Mouse (Mus musculus) WW6 (cell line): ENCODE results near the gene D6Ertd527e.
"Not testable (repeated sequence)": the region's sequence is repeated elsewhere in the genome, so short reads cannot be mapped to it uniquely, and the experiment has no call there.

ENCODE experiments used
- DNase-seq: peaks from one replicate; pipeline ENCODE4 v3.0.0-alpha.2; 2013; ENCODE audit warnings: low read depth, low spot score

Gene D6Ertd527e

DNA sequence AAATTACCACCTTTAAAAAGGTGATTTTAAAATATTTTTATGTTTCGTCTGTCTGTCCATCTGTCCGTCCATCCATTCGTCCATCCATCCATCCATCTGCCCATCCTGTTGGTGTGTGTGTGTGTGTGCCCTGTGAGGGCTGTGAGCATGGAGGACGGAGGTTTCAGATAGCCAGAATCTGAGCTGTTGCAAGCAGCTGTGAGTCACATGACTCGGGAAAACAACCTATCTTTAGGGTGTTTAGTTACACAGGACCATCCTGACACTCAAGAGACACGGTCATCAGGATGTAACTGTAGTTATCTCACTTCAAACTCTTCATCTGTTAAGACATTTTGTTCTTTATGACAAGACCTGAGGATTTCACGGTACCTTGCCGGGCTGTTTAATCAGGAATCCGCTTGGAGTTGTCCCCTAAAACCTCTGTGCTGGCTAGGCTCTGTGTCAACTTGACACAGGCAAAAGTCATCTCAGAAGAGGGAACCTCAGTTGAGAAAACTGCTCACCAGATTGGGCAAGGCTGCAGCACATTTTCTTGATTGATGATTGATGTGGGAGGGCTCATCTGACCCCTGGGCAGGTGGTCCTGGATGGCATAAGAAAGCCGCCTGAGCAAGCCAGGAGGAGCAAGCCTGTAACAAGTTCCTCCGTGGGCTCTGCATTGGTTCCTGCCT is at the start of gene D6Ertd527e:
Gene D6Ertd527e (plus strand): TSS at position 624 of the 674 bp plus-strand sequence.
- no peak for DNase-seq

GRCm38 (mm10) chr6:87059754-87060153 is 44.8 kb upstream of the D6Ertd527e start:
- no peak for DNase-seq

DNA sequence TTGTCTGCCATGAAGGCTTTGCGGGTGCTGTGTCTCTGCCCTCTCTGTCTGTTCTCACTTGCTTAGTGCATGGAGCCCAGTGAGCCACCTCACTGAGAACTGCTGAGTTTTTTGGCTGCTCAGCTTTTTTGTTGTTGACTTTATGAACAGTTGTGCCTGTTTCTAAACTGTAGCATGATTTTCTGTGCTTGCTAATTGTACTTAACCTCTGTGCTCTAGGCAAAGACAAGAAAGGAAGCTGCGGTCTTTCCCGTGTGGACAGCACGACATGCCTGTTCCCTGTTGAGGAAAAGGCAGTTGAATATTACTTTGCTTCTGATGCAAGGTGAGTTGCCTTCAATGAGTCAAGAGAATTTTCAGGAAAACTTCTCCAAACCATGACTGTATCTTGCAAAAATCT is 41.0 kb upstream of the D6Ertd527e start:
- DNase-seq: no peak

GRCm38 (mm10) chr6:87068209-87068608 is 36.3 kb upstream of the D6Ertd527e start:
- DNase-seq: no peak

DNA sequence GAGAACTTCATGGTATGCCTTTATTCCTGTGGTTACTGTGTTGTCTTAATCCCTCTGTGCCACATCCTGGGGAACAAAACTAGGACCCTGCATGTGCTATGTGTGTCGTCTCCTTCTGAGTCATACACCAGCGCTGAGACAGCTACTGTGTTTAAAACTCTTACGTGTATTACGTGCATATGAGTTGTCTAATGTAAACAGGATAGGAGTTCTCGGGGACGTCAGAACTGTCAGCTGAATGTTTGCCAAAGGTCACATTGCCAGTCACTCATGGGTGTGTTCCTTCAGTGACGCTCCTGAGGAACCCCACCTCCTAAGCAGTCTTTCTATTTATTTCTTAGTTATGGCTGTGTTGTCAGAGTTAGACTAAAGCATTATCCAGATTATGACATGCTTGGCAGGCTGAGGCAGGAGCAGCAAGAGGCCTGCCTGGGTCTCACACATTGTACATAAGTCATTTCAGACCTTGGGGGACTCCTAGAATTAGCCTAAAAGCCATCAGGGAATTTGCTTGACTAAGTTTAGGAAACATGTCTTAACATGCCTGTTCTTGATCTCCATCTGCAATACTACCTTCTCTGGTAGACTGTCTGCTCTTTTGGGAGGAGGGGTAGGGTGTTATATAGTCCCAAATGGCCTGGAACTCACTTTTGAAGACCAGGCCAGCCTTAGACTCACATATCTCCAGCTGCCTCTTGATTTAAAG is 35.2 kb upstream of the D6Ertd527e start:
- DNase-seq: no peak

DNA sequence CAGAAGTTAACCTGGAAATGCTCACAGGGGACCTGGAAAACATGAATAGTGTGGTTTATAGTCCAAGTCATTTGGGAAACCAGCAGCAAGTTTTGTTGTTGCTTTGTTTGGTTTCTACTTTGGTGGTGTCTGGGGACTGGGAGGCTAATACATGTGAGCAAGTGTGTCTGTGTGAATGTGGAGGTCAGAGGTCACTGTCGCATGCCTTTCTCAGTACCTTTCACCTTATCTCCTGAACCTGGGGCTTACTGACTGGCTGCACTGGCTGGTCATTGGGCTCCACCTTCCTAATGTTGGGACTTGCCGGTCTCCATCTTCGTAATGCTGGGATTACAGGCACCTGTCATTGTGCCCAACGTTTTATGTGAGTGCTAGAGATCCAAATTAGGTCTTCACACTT is 33.9 kb upstream of the D6Ertd527e start:
- no peak for DNase-seq

- no peak for DNase-seq
Measured at GRCm38 (mm10) chr6:87072759-87073158, 31.8 kb upstream of the D6Ertd527e start.

DNA sequence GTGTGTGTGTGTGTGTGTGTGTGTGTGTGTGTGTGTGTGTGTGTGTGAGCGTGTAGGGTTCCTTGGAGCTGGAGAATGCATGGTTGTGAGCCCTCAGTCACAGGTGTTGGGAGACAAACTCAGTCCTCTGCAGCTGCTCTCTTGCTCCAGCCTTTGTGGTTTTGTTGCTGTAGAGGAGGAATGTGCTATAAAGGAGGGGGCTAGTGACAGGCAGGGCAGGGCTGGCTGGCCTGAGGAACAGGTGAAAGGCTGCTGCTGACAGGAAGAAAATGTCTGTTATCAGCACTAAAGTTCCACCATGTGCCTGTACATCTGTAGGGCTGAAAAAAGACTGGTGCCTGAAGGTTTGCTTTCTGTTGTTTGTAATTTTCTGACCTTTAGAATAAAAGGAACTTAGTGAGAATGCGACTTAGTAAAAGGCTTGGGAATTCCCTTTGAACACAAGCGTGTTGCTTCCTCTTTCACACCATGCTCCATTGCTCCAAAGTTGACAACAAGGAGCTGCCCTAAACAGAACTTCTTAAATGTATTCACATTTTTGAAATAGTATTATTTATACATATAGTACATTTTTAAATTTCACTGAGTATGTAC is 29.4 kb upstream of the D6Ertd527e start:
- DNase-seq: no peak

DNA sequence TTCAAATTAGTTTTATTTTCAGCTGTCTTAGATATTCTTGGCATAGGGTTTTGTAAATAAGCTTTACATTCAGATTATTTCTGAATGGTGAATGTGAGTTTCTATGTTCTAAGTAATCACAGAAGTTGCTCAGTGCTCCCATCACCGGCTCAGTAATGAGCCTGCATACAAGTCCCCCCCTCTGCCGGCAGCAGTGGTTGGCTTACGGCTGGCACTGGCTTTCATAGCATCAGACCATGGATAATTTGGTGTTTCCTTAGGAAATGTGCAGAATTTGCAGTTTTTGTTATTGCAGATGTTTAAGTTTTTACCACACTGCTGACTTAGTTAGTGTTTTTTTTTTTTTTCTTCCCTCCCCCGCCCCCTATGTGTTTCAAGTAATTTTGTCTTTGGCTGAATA is 25.1 kb upstream of the D6Ertd527e start:
- no peak for DNase-seq

GRCm38 (mm10) chr6:87085026-87085425 is 19.5 kb upstream of the D6Ertd527e start:
- DNase-seq: no peak

DNA sequence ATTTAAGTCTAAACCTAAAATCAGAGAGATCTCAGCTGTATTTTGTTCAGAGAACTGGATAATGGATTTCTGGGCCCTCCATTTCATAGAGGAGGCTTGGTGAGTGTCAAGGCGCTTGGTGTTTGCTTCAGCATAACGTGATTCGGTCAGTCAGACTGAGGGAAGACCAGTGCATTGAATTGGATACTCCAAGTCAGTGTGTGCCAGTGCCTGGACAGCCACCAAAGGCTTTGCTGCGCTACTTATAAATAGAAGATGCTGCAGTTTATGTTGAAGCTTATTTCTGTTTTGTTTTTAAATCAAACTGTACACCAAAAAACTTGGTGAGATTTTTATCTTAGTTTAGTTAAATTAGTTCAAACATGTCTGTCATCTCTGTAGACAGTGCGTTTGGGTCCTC is 16.2 kb upstream of the D6Ertd527e start:
- DNase-seq: no peak

DNA sequence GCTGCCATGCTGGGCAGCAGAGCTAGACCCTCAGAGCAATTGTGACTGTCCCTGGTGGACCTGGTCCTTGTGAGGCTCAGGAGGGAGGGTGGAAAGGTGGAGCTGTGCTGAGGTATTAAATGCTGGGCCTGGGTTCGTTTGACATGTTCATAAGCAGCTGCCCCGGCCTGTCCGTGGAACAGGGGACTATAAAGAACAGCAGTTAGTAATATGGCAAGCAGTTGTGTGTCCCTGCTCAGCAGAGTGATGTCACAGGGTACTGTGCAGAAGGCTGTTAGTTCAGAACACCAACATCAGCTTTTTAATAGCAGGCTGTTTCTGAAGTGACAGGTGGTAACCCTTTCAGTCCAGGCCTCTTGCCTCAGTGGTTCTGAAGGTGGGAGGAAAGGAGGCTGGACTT is 13.7 kb upstream of the D6Ertd527e start:
- DNase-seq: no peak

DNA sequence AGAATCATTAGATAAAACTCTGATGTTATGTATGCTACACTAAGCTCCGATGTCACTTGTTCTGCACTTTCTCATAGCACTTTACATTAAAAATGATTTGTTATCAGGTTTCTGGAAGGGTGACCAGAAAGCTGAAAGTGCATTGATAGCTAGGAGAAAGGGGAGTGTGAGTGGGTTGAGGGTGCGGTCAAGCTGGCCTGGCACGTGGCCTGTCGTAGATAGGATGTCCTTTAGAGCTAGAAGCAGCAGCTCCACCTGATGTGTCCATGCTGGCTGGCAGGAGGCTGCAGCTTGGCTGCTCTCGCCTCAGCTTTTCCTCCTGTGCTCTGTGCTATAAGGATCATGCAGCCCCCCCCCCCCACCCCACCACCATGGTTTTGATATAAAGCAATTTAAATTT is 12.1 kb upstream of the D6Ertd527e start:
- no peak for DNase-seq

GRCm38 (mm10) chr6:87093631-87094030 is 10.9 kb upstream of the D6Ertd527e start:
- DNase-seq: not testable (repeated sequence)

GRCm38 (mm10) chr6:87099261-87099660 is 5.3 kb upstream of the D6Ertd527e start:
- DNase-seq: no peak

- DNase-seq: no peak
Measured at GRCm38 (mm10) chr6:87099671-87100296, 4.8 kb upstream of the D6Ertd527e start.

DNA sequence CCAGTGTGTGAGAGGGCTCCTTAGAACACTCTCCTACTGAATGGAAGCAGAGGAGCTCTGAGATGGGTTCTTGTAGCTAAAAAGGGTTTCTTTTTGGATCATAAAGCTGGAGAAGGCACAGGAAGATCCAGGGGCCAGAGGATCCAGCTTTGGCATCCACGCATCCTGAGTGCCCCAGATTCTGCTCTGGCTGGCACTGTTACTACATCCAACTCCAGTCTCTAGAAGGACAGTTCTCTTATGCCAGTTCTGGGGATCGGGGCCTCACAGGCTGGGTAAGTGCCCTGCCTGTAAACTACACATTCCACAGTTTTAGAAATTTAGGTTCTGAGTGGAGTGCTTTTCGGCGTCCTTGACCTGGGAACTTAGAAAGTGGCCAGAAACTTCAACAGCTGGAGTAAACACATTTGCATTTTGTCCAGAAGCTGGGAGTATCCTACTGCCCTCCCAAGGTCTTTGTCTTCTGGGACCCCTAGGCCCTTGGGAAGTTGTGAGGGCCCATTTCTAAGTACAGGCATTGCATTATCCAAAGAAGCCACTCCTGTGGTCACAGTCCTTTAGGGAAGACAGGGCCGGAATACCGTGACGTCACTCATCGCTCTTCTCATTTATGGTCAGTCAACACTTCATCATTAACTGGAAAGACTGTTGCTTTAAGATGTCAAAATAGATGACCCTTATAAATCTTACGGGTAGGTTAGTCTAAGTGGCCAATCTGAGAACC is 4.1 kb upstream of the D6Ertd527e start:
- no peak for DNase-seq

GRCm38 (mm10) chr6:87101281-87101954 is 3.1 kb upstream of the D6Ertd527e start:
- peak; percentile 42 for DNase-seq

- no peak for DNase-seq
Measured at GRCm38 (mm10) chr6:87101955-87102353, 2.6 kb upstream of the D6Ertd527e start.

DNA sequence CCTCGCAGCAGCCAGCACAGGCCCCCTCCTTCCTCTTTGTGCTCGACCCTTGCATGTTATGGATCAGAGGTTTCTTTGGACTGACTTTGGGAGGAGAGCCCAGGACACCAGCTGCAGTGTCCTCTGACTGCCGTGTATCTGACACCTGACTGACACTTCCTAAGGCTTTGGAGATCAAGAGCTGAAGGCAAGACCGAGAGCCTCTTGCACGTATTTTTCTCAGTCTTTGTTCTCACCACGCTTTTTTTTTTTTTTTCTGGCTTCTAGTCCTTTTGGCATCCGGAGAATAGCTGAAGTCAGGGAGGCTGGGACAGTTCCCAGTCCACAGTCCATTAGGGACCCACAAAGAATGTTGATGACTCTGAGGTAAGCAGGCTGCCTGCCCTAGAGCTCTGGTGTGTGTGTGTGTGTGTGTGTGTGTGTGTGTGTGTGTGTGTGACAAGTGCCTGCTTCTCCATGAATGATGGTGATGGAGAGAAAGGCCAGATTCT is 2.1 kb upstream of the D6Ertd527e start:
- no peak for DNase-seq

GRCm38 (mm10) chr6:87103314-87103713 is 1.2 kb upstream of the D6Ertd527e start:
- DNase-seq: no peak
